Mouse (Mus musculus) adrenal gland, adult 8-10 months (tissue): ENCODE measurements around the gene Scaf4. TPM values are rescaled to one million over a fixed set of nuclear protein-coding genes. Genes with fewer than 3 reads are reported as not detected.

Source experiments
- DNase-seq: peaks from one replicate; pipeline ENCODE4 v3.0.0; 2022
- total RNA-seq, 4 experiments: library from RNA; stranded (reverse); gene quantifications; 2 replicates each; pipeline ENCODE4 v1.2.4; 2022

Scaf4 gene
- total RNA-seq, 4 experiments from 2014 or later = 33.2 to 72.0 (median 48.3) TPM

DNA sequence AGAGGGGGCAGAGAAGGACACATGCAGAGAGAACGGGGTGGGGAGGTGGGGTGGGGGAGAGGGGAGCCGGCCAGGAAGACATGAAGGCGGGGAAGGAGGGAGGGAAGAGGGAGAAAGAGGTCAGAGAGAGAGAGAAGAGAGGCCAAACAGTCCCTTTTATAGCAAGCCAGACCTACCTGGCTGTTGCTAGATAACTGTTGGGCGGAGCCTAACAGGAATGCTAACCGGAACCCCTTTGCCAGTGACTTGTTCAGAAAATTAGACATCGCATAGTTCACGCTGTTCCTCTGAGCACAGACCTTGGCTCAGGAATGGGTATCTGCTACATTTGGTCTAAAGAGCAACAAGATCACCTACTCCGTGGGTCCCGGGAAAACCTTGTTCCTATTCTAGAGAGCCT is 6.7 kb upstream of the Scaf4 start:
- no peak for DNase-seq

DNA sequence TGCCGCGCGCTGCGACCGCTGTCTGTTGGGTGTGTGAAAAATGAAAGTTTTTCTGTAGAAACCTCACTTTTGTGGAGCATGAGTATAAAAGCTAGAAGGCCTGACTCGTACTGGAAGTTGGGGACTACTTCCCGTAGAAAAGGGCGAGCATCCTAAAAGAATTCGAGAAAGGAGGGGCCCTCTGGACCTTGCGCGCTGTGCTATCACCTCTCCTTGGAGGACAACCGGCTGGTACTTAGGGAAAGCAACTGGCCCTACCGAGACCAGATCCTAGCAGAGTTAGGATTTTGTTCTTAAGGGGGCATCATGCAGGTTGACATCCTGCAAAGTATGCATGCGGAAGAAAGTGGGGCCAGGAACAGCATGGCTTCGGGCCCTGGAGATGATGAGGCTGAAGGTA is 613 bp upstream of the Scaf4 start:
- DNase-seq = no peak

DNA sequence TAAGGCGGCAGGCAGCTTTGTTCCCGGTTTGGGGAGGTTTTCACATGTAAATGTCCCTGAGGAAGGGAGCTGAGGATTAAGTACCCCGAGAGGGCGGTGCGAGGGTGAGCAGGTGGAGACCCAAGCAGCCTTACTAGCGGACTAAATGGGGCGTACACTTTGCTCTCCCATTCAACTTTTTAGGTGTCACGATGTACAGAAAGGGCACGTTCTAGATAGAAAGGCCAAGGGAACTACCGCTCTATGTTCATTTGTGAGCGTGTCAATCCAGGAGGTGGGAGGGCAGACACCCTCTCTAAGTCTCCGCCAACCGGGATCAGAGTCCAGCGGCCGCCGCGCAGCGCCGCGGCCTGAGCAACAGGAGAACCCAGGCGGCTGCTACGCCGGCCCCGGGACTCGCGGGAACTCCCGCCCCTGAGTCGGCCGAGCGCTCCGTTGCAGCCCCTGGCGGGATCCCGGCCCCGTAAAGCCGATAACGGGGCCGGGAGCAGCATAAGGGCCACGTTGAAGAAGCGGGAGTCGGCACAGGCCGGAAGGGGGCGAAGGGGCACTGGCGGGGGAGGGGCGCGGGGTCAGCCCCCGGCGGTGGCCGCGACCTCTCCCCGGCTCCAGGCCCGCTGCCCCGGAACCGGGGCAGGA is 918 bp downstream of the Scaf4 start:
- peak; percentile 37 for DNase-seq

DNA sequence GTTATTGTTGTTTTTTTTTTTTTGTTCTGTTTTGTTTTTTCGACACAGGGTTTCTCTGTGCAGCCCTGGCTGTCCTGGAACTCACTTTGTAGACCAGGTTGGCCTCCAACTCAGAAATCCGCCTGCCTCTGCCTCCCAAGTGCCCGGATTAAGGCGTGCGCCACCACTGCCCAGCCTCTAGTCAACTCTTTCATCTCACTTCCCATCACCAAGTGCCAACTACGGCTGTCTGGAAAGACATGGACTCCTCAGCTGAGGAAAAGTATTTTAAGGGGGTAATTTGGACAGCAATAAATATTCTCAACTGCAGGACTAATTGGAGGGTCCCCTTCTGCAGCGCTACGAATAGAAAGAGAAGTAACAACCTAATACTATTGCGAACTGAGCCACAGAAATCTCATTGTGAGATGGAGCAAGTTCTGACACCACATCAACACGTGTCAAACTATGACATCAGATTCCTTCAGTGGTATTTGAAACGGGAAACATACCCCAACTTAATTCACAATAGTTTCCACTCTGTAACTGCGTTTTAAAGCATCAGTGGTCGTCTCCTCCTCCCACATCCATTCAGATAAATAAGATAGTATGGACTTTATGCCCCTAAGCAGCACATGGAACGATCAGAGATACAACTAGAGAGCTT is 1.6 kb downstream of the Scaf4 start:
- no peak for DNase-seq

DNA sequence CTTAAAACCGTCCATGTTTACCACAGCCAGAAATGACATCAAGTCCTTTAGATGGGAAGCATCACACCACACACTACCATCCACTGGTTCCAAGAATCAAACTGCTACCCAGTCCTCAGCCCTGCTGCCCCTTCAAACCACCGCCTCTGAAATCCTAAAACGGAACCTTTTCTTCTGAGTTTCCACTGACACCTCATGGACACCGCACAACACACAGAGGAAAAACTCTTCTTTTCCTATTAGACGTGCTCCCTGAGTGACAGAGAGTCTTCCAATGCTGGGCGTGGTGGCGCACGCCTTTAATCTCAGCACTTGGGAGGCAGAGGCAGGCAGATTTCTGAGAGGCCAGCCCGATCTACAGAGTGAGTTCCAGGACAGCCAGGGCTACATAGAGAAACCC is 2.9 kb downstream of the Scaf4 start:
- DNase-seq = no peak

DNA sequence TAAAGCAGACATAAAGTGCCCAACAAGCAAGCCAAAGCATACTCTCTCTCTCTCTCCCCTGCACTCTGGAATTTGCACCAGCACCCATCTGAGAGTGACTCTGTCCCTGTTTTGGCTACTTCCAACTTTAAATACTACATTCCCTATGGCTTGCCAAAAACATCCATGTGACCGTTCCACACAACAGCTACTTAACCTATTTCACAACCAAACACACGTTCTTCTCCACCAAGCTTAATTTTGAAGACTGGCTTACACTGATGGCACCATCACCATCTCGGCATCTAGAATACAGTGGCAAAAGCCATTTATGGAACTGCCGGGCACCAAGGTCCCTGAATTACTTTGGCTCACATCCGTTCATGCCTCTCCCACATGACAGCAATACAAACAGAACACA is 3.3 kb downstream of the Scaf4 start:
- no peak for DNase-seq

DNA sequence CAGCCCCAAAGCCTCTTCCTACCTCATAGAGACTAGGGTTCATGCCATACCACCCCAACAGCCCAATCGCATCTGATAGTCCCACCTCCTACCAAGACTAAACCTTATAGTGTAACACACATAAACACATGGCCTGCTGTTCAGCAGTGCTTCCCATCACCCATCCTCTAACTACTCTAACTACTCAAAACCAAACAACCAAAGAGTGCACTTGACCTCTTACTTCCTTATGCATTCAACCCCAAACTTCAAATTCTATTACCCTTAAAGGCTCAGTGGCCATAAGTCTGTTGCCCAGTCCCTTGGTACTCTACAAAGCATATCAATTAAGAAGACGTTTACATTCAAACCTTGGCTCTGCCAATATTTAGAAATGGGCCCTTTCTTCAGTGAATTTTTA is 3.8 kb downstream of the Scaf4 start:
- no peak for DNase-seq

DNA sequence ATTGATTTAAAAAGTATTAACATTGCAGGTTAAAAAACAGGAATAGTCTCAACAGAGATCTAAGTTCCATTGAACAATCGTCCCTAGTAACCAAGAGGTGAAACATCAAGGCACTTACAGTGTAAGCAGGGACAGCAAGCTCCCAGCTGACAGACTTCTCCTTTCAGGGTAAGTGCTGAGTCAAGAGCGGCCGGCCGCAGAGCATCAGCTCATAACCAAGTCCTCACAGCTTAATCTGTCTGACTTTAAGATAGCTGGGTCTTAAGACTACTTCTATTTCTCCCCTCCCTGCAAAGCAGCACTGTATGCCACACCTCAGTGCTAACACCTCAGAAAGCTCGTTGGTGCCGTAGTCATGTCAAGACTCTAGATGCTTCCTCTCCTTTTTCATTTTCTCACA is 5.2 kb downstream of the Scaf4 start:
- no peak for DNase-seq

DNA sequence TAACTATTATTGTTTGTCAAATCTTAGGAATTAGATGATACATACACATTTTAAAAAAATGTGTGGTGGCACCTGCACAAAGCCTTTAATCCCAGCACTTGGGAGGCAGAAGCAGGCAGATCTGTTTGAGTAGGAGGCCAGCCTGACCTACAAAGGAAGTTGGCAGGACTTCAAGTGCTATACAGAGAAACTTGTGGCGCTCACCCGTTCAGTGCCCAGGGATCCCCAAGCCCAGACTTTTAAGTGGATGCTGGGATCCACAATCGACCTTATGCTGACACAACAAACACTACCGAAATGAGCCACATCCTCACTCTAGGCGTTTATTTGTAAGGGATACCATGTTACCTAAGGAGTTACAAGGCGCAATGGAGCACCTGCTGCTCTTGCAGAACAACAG is 8.8 kb downstream of the Scaf4 start:
- DNase-seq = no peak

DNA sequence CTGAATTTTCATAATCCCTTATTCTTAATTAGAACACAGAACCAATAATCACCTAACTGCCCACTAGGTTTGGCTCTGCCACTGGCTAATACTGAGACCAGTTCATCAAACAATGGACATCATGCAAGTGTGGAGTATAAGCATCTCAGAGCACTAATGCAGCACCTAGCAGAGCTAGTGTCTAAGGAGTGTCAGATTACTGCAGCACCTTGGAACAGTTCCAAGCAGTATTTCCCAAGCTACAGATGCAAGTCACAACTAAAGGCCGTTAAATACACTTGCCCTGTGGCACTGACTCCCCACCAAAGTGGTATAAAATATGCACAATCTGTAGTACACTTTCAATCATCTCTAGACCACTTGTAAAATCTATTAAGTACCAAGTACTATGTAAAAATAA is 17.7 kb downstream of the Scaf4 start:
- DNase-seq = no peak

DNA sequence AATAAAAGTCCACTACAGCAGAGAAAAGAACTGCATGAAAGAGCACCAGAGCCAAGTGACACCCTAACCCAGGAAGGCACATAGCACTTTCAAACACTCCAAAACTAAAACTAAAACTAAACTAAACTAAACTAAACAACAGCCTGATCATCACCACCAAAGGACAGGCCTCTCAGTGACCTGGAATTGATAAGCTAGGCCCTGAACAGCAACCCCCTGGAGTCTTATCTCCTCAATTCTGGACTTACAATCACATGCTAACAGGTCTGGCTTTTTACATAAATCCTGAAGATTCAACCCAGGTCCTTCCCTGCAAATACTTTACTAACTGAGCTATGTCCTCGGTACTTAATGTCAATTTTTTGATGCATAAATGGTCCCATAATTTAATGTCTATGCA is 19.2 kb downstream of the Scaf4 start:
- no peak for DNase-seq

DNA sequence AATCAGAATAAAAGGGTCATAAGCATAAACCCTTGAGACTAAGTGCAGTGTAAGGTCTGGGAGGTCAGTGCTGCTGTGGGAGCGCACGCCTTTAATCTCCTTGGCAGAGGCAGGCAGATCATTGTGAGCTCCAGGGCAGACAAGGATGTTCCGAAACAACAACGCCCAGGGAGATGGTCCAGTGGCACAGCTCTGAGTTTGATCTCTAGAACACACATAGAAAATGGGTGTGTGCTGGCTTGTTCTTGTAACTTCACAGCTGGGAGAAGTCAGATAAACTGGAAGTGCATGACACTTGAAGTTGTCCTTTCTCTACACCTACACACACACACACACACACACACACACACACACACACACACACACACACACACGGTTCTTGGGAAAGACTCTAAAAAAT is 20.3 kb downstream of the Scaf4 start:
- no peak for DNase-seq

DNA sequence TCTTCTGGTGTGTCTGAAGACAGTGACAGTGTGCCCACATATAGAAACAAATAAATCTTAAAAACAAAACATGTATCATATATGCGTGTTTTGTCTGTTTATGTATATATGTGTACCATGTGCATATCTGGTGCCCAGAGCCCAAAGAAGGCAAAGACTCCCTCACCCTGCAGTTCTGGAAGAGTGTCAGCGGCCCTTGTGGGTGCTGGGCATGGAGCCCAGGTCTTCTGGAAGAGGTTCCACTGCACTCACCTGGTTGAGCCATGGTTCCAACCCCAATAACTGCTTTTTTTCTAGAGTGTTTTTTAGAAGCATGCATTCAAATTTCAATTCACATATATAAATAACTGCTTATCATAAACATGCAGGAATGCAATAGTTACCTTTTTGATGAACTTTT is 22.5 kb downstream of the Scaf4 start:
- no peak for DNase-seq

DNA sequence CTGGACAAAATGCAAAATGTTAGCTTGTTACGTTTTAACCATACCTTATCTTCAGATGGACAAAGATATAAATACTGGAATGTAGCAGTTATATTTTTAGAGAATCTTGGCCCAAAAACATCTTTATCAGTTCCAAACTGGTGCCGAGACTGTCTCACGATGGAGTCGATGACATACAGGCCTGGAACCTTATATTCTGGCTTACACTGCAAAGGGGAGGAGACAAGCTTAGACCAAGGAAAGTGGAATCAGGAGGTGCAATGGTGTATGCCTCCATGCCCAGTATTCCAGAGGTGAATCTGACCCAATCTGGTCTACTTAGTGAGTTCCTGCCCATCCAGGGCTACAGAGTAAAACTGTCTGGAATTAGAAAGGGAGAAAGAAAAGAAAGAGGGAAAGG is 24.2 kb downstream of the Scaf4 start:
- no peak for DNase-seq

DNA sequence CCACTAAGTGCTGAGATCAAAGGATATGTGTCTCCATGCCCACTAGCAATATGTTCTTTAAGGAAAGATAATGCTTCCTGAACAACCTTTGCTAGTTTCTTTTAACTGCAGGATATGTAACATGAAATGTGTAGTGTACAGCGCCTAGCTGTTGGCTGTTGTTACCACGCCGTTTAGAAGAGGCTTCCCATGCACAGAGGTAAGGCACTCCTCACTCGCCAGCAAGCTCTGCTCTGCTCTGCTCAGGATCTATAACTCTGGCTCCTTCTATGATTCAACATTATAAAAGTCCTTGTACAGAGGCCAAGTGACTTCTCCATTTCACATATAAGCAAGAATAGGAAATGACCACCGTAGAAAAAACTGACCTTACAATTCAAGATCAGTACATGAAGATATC is 24.7 kb downstream of the Scaf4 start:
- no peak for DNase-seq

DNA sequence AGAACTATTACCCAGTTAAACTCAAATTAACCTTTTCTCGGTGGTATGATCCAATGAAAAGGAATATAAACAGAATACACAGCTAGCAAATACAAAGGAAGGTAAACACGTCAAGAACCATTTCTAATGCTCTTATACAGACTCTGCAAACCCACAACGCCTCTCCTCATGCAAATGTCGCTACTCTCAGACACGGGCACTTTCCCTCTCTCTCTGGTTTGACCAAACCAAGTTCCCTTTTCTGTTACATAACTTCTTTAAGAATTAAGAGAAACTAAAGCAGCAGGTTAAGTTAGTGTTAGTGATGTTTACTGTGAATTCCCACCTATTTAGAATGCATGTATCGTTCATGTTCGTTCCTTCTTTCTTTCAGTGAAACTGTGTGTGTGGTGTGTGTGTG is 25.4 kb downstream of the Scaf4 start:
- DNase-seq = no peak

DNA sequence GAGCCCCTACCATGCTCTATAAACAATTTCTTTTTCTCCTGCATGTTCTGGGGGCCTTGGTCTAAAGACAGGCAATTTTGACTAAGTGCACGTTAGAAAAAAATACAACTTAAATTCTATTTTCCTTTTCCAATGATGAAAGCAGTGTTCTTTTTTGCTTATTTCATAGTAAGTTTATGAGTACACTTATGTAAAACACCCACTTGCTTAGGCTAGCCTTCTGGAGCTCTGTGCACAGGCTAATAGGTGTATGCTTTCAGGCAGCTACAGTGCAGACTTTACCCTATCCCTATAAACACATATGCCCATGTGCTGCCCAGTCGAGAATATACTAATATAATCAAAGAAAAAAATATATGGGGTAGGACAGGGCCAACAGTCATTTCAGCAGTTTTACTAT is 31.8 kb downstream of the Scaf4 start:
- DNase-seq = no peak

DNA sequence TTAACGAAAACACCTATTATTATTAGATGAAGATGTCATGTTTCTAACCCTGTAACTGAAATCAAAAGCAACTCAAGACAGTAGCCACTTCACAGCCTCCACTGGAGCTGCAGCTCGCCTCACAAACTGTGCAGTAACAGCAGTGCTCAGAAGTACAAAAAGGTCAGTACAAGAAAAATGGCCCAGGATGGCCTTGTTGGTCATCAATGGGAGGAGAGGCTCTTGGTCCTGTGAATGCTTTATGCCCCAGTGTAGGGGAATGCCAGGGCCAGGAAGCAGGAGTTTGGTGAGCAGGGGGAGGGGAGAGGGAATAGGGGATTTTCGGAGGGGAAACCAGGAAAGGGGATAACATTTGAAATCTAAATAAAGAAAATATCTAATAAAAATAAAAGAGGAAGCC is 33.0 kb downstream of the Scaf4 start:
- DNase-seq = peak; percentile 41

DNA sequence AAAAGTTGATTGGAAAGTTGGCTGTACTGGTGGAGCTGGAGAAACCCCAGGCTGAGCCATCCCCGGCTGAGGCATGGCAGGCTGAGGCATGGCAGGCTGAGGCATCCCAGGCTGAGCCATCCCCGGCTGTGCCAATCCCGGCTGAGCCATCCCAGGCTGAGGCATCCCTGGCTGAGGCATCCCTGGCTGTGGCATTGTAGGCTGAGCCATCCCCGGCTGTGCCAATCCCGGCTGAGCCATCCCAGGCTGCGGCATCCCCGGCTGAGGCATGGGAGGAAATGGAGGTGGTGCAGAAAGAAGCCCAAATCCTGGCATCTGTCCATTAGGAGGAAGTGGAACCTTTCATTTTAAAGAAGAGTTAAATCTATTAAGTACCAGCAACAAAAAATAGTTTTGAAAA is 34.2 kb downstream of the Scaf4 start:
- DNase-seq = no peak

DNA sequence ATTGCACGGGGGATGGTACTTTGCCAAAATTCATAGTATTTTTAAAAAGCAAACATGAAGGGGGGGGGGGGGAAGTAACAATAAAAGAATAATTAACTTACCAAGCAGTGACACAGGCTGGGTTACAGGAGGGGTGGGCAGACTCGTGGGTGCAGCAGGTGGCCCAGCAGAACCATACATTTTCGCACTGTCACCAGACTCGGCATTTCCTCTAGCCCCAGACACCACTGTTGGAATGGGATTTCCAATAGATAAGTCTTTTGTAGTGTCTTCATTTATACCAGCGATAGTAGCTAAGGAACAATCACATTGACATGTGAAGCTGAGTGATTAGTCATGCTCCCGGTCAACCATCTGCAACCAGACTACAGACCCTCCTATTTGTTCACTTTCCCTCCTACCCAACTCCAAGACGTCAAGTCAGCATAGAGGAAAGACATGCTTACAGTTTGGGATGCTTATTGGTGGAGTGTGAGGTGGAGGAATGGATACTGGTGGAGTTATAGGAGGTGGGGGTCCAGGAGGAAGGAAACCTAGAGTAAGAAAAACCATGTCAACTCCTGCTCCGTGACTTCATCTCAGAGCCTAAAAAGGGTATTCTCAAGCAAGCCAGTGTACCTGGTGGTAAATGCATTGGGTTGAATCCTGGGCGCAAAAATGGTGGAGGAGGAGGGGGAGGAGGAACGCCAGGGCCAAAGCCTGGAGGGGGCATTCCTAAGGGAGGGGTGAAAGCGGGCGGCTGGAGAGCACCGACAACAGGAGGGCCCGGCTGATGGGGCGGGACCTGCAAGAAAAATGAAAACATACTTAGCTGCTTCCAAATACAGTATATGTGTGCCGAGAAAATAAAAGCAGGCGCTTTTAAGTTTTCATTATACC is 41.6 kb downstream of the Scaf4 start:
- DNase-seq = no peak

DNA sequence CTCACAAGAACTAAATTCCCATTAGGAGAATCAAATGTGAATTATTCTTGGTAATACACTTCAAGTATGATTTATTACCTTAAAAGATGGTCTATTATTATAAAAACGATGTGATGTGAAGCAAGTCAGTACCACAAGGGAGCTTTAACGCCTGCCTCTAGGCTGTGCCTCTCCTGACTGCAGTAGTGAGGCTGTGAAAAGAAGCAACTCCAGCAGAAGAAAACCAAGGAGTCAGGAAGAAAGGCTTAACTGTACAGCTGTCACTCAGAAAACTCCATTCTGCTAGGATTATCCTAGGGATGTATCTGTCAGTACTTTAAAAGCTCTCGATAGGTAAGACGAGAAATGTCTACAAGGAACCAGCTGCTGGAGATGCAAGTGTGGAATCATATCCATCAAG is 42.4 kb downstream of the Scaf4 start:
- no peak for DNase-seq

DNA sequence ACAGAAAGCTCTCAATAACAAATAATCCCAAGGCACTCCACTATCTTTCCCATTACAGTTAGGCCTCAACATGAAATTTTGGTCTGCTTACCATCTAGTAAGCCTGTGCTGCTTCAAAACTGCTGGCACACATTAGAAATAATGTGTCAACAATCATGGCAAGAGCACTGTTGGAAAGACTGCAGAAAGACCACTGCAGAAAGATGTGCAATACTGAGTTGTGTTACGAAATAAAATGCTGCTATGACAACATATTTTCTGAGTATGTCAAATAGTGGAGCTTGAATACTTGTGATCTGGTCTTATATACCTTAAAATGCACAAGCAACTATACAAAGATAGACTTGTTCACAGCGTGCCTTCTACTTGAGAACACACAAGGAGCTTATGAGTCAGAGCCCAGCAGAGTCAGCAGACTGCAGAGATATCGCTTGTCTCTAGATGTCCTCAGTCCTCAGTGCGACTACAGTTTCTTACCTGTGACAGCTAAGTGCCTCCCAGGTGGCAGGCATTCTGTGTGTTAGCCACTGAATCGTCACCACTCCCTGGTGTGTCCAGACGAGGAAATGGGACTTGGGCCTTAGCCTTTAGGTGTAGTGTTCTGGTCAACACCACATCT is 45.1 kb downstream of the Scaf4 start:
- no peak for DNase-seq

DNA sequence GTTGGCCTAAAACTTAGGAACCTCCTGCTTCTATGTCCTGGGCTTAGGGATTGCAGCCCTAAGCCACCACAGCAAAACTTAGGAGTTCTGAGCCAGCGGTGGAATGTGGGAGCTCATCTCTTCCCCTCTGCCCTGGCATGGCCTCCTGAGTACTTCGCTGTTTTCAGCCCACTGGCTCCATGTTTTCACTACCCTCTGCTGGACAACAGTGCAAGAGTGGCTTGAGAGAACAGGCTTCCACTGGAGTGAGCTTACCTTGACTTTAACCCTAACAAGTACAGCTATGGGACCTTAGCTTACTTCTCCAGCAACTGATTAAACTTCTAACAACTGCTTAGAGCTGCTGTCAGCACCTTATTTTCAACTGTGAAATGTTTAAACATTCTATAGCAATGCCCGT is 49.1 kb downstream of the Scaf4 start:
- DNase-seq = no peak
